Mouse (Mus musculus) stomach, postnatal 0 days (tissue): ENCODE data around the gene Sox18.

Source experiments
- CTCF ChIP-seq: IDR thresholded peaks from 2 replicates; pipeline ENCODE4 v1.5.1; 2016; ENCODE audit warnings: antibody characterized with exemption, low read depth, mild to moderate bottlenecking, moderate library complexity
- EP300 ChIP-seq: optimal IDR thresholded peaks from 2 replicates; pipeline ENCODE3; 2016; ENCODE audit warnings: antibody characterized with exemption

DNA sequence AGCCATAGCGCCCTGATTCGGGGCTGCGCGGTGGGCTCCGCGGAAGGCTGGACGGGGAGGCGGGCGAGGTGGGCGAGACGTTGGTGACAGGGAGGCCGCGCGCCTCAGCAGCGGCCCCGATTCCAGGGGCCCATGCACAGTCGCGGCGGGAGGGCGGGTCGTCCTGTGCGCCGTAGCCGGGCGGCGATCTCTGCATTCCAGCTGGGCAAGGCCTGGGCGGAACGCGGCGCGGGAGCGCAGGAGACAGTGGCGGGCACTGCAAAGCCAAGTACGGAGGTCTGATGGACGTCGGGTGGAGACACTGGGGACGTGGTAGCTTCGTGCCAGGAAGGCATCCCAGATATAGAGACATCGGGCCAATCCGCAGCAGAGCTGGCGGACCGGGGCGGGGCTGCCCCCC lies at the start of gene Sox18:
- TF ChIP-seq CTCF, result no peak
- no peak for TF ChIP-seq EP300
